Comparison of ENCODE assay signal across 9 mouse cellular contexts in the genomic region with DNA sequence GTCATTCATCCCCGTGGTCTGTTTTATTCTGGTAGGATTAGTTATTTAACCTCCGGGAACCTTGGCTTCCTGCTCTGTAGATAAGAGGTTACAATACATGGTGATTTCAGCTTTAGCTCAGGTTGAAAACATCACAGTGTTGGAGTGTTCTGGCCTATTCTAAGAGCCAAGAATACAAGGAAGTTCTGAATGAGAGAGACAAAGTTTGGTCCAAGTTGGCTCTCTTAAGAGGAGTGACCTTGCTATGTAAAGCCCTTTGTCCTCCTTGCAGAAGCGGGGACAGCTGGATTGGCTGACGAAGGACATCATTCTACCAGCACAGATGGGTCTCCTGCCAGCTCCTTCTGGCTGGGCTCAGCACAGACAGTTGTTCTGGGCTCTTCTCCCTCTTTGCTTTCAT.
DNase-seq lines count a peak whose midpoint lies in the region; ATAC-seq and TF ChIP-seq lines count a peak whose summit lies in the region.
"Had no signal": no experiment of that assay in that cellular context is flagged by ENCODE, and none has a peak within 500 bp of the region (broad histone marks: within the 10 kb centered on the region; RNA-seq: fewer than 3 reads in every experiment).

No protein-coding gene starts in this region.

- H3K27me3 ChIP-seq in heart, embryonic 10.5 days (ENCODE audit: insufficient read depth, poor library complexity, severe bottlenecking), result no peaks in the 10 kb centered on the region
- no peaks in the 10 kb centered on the region for H3K27me3 ChIP-seq in kidney, adult 2 months (replicated peaks; ENCODE audit: control insufficient read depth, insufficient read depth, low read length)
- H3K27me3 ChIP-seq in forebrain, postnatal 0 days (ENCODE audit: insufficient read depth, low read length), result no peaks in the 10 kb centered on the region

- TF ChIP-seq CTCF in kidney, adult 2 months (conservative IDR thresholded peaks at IDR 0.05; ENCODE audit: insufficient read depth, insufficient read length, low read depth, low read length), result no peak
- TF ChIP-seq CTCF in forebrain, postnatal 0 days (IDR thresholded peaks at IDR 0.05; ENCODE audit: low read depth), result no peak

- H3K4me1 ChIP-seq in heart, embryonic 10.5 days, result peaks cover 10% of the 10 kb centered on the region; the same call in 1 of the 2 replicates
- no peaks in the 10 kb centered on the region for H3K4me1 ChIP-seq in kidney, adult 2 months (ENCODE audit: control insufficient read depth, insufficient read depth, low read length)
- H3K4me1 ChIP-seq in forebrain, postnatal 0 days (ENCODE audit: insufficient read depth), result peaks cover 9% of the 10 kb centered on the region; the same call in 1 of the 2 replicates

- no peak overlapping the region; the same call in 1 of the 2 replicates for H3K27ac ChIP-seq in heart, embryonic 10.5 days
- H3K27ac ChIP-seq in kidney, adult 2 months (ENCODE audit: insufficient read depth, low read depth, low read length), result no peak overlapping the region
- no peak overlapping the region for H3K27ac ChIP-seq in forebrain, postnatal 0 days (ENCODE audit: low read depth, low read length)

- no peak for ATAC-seq in forebrain, postnatal 0 days

- WGBS in heart, embryonic 10.5 days, result 51% methylated on average over 4 of the region's 4 CpGs
- WGBS in kidney, adult 2 months, result 63% methylated on average over 4 of the region's 4 CpGs
- 63% methylated on average over 4 of the region's 4 CpGs for WGBS in forebrain, postnatal 0 days

- no peak overlapping the region for H3K4me2 ChIP-seq in forebrain, postnatal 0 days (ENCODE audit: low read depth)

- H3K36me3 ChIP-seq in heart, embryonic 10.5 days, result no peaks in the 10 kb centered on the region
- no peaks in the 10 kb centered on the region for H3K36me3 ChIP-seq in kidney, adult 2 months (ENCODE audit: control insufficient read depth, insufficient read depth, low read length)
- H3K36me3 ChIP-seq in forebrain, postnatal 0 days (ENCODE audit: insufficient read depth), result no peaks in the 10 kb centered on the region

- no peaks in the 10 kb centered on the region for H3K9me3 ChIP-seq in heart, embryonic 10.5 days
- no peaks in the 10 kb centered on the region for H3K9me3 ChIP-seq in forebrain, postnatal 0 days (ENCODE audit: low read length)

- H3K9ac ChIP-seq in forebrain, postnatal 0 days, result no peak overlapping the region

- TF ChIP-seq POLR2A in kidney, adult 2 months (IDR thresholded peaks at IDR 0.05; ENCODE audit: low read depth, low read length), result no peak

- DNase-seq in heart, adult 11 months, result peak; percentile 97
- no peak for DNase-seq in heart, embryonic 10.5 days (ENCODE audit: low spot score)
- DNase-seq in gastrocnemius, adult 18-20 months (ENCODE audit: low spot score), result peak; percentile 37
- DNase-seq in kidney, adult 2 months, result peak; percentile 63
- DNase-seq in lung, postnatal 25 days (ENCODE audit: low spot score), result peak; percentile 60
- DNase-seq in forebrain, postnatal 0 days, result no peak
- no peak for DNase-seq in frontal cortex, postnatal 10 days (ENCODE audit: low spot score in 2 of 2)
- no peak for DNase-seq in right cerebral cortex, adult 18-20 months
- DNase-seq: B cell, adult 2 months had no signal

- H3K4me3 ChIP-seq in heart, embryonic 10.5 days, result no peak overlapping the region
- H3K4me3 ChIP-seq in kidney, adult 2 months (ENCODE audit: insufficient read depth, low read depth, low read length), result no peak overlapping the region
- H3K4me3 ChIP-seq in forebrain, postnatal 0 days (ENCODE audit: low read depth, low read length), result no peak overlapping the region

Comparison
In these comparisons a context has a peak if more than half of its experiments do, and no peak if none do; other contexts are left out.
1. DNase-seq: peak in heart, adult 11 months (single experiment), gastrocnemius, adult 18-20 months (single experiment), kidney, adult 2 months (single experiment) and lung, postnatal 25 days (single experiment); none in heart, embryonic 10.5 days (single experiment), forebrain, postnatal 0 days (single experiment), frontal cortex, postnatal 10 days (0 of 2) and right cerebral cortex, adult 18-20 months (single experiment).